Mouse (Mus musculus) adrenal gland, postnatal 25 days (tissue): ENCODE measurements around the gene Xpnpep1. TPM values are rescaled to one million over a fixed set of nuclear protein-coding genes. Genes with fewer than 3 reads are reported as not detected.

Source experiments
- DNase-seq: peaks from one replicate; pipeline ENCODE4 v3.0.0; 2021; ENCODE audit warnings: mixed read lengths
- microRNA-seq, 2 experiments: library from miRNA; unstranded; fragments of <30 nt; microRNA quantifications; one replicate each; pipeline ENCODE4 v1.2.0; 2021
- total RNA-seq: library from RNA; stranded (reverse); gene quantifications from 2 replicates; pipeline ENCODE4 v1.2.3, GENCODE M21; 2021

Gene Xpnpep1
- total RNA-seq, 1 experiment from 2014 or later, result 85.6 TPM

DNA sequence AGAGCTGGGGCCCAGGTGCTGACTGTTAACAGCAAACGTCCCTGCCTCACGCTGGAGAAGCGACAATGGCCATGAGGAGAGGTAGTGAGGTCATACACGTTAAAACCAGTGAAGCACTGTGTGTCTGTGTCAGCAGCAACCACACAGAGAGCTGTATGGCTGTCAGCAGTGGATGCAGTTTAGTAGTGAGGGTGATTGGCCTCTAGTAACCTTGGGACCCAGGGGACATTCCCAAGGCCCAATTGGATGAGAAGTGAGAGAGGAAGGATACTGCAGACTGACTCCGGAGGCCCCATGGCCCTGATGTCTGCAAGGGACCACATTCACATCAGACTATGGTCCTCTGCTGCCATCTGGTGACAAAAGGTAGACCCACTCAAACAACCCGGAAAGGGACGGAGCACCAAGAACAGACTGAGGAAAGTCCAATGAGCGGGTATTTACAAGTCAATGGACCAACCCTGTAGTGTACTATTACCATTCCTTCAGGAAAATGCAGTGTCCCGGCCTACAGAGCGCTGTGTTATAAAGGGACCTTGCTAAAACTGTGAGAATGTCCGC lies 47.1 kb downstream of the Xpnpep1 start:
- DNase-seq, result no peak

DNA sequence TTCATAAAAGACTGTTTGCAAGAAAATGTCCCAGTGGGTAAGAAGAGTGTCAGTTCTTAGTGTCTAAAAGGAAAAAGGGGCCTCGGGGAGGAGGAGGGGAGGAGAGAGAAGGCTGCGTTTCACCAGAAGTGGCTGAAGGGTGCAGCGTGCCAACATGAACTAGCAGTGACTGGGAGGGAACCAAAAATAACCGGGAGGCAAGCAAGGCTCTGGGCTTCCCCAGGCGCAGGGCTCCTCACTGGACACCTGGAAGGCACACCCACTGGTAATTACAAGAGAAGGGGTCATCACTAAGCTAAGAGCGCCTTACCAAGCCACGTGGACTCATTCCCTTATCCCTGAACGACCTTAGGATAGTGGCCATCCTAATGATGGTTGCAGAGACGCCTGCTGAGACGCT lies 48.1 kb downstream of the Xpnpep1 start:
- DNase-seq, result no peak

DNA sequence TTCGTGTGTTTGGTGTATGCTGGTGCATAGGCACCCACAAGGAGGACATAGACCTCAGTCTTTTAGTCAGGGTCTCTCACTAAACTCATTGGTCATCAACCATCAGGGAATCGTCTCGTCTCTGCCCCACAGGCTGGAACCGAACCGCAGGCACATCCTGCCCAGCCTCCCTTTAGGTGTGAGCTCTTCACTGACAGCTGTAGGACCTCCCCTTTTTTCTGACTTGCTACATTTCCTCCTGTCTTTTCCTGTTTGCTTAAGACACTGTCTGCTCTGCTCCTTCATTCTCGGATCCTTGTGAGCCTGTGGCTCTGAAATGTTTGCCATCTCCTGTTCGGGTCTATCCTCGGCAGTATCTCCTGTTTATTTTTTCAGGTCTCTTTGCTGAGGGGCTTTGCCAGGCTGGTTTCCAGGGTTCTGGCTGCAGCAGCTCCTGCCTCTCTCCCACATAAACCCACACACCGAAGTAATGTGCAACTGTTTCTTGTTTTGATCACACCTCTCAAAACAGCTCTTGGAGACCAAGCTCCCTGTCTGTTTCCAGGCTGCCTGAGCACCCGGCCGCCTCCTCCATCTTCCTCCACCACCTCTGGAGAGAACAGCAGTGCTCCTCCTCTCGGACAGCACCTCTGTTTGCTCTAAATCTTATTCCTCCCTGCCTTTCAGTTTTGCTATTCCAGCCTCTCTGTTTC lies 60.8 kb downstream of the Xpnpep1 start:
- DNase-seq, result no peak

DNA sequence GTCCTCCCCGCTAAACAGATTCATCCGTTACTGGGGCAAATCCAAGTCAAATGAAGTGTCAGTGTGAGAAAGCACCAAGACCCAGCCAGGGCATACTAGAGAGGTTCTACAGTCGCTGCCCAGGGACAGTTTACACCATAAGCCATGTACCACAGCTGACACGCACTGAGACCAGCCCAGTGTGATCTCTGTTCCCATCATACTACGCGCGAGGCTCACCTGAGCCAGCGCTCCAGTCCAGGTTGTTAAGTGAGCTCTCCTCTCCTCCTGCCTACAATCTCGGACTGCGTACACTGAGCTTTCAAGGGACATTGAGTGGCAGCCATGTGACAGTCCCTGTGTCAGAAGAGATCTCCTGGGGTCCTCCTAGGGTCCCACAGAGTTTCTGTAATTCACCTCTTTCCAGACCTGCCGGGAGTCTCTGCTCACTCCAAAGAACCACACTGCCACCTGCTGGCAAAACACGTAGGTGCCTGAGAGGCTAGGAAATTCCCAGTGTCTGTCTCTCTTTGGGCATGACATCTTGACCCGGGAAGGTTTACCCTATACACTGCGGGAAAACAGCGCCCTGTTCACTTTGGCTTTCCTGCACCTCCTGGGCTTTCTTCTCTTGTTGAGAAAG lies 64.3 kb downstream of the Xpnpep1 start:
- peak; percentile 74 for DNase-seq

DNA sequence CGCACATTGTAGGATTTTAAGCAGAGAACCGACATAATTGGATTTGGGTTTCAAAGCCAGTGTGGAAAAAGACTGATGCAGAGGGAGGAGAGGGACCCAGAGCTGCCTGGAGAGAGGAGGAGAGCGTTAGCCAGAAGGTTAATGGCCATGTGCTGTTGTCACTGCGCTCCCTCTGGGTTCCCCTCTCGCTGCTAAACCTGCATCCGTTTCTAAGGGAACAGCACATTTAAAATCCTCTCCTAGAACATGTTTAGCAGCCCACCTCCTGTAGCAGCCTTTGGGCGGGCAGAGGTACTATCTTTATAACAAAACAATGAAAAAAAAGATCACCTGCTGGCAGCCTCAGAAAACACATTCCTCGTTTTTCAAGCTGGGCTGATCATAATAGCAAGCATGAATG lies 73.7 kb downstream of the Xpnpep1 start:
- no peak for DNase-seq

DNA sequence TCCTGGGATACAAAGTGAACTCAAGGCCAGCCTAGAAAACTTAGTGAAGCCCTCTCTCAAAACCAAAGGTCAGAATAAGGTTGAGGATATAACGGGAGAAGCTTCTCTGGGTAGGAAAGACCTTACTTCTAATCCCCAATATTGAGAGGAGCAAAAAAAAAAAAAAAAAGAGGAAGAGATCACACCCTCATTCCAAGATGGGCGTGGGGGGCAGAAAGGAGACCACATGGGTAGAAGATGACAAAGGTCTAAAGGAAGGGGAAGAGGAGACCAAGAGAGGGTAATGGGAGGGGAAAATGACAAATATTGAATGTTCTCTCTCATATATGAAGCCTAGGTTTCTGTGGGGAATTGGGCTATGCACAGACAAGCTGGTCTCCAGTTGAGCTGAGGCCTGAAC lies 77.3 kb downstream of the Xpnpep1 start:
- DNase-seq, result no peak

DNA sequence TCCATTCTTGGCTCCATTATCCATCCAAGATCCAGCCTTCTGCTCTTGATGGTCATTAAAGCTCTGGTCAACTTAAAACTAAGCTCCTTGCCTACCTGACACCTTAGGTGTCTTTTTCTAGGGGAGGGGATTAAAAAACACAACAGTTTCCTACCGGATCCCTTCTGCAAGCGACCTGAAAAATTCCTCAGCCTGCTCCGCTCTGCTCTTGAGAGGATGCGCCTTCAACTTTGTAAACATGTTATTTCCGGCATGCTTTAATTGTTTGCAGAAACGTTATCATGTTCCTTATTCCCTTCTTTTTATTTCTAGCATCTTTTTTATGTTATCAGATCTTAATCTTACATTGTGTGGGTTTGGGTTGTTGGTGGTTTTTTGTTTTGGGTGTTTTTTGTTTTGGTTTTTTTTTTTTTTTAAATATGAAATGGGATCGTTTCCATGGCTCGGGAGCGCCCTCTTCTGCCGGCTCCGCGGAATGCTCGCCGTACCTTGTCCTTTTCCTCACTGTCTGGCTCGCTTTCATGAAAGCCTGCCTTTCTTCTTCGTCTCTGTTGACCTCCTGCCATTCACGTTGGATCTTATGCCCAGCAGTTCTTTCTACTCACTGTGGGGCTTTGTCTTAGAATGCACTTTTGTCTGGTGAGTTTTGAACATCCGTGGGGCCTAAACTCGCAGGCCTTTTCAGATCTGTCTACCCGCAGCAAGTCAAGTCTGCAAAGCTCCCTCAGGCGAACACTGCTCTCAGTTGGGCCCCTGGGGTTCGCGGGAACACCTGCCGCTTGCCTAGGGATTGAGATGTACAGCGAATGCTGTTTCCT lies 117.1 kb downstream of the Xpnpep1 start:
- peak; percentile 61 for DNase-seq

DNA sequence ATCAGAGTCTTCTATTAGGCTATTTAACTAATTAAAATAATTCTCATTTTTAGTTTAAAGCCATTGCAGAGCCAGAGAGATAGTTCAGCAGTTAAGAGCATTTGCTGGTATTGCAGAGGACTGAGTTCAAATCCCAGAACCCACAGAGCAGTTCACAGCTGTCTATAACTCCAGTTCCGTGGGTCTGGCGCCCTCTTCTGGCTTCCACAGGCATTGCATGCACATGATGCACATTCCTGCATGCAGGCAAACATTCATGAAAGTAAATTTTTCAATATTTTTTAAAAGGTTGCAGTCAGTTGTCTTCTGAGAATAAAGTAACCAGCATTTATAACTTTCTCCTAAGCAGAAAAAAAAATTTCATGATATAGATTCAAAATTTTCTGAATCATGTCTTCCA lies 135.8 kb downstream of the Xpnpep1 start:
- DNase-seq, result no peak

DNA sequence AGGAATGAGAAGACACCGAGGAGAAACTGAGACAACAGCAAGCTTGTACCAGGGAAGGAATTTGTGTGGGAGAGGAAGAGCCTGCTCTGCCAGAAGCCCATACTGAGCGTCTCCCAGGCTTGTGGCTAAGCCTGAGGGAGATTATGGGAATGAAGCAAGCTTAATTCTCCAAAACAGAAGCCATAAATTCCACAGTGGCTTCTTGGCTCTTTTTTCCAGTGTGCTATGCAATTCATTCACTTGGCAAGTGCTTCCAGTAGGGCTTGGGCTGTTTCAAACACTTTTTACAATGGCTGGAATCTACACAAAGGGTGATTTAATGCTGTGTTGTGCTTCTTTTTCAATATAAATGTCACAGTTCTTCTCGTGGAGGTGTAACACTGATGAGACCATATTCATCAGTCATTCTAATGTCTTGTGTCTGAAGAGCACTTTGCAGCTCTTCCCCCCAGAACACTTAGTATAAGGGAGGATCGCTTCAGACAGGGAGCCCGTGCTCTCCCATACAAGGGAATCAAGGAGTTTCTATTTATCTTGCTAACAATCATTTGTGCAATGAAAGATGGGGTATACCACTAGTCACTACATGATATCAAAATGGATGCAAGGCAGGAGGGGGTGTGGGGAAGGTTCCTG lies 148.1 kb downstream of the Xpnpep1 start:
- no peak for DNase-seq

Small RNAs within 50 kb of the gene (microRNA-seq; reads per million reads assigned to microRNA genes)
- 0 reads per million in 2 experiments for gene Mir6407

Other genes starting within 250 kb of the Xpnpep1 start
- gene Add3, start 100.2 kb upstream of the Xpnpep1 start, total RNA-seq, result 48.3 and 51.8 TPM in 2 replicates